8 mouse cellular contexts compared by ENCODE assay signal in the genomic region with DNA sequence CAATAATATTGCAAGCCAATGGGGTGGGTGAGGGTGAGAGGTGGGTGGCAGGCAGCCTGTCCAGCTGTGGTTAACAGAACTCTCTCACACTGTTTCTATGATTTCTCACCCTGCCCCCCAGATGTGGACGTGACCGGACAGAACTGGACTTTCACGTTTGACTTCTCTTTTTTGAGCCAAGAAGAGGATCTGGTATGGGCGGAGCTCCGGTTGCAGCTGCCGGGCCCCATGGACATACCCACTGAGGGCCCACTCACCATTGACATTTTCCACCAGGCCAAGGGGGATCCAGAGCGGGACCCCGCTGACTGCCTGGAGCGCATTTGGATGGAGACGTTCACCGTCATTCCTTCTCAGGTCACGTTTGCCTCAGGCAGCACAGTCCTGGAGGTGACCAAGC. TPM values are rescaled to one million over a fixed set of nuclear protein-coding genes. Genes with fewer than 3 reads are reported as not detected.
"Had no signal": no experiment of that assay in that cellular context is flagged by ENCODE, and none has a peak within 500 bp of the region (broad histone marks: within the 10 kb centered on the region; RNA-seq: fewer than 3 reads in every experiment).

No protein-coding gene starts in this region.

- H3K4me3 ChIP-seq: midbrain, embryonic 12.5 days; stomach, embryonic 15.5 days had no signal

- H3K36me3 ChIP-seq: midbrain, embryonic 12.5 days; stomach, embryonic 15.5 days had no signal

- H3K9ac ChIP-seq: liver, embryonic 14.5 days; midbrain, embryonic 12.5 days; stomach, embryonic 15.5 days had no signal

- H3K4me2 ChIP-seq: midbrain, embryonic 12.5 days; stomach, embryonic 15.5 days had no signal

- H3K9me3 ChIP-seq: midbrain, embryonic 12.5 days; stomach, embryonic 15.5 days had no signal

- DNase-seq: kidney, adult 11 months had no signal

- H3K27ac ChIP-seq: kidney, postnatal 0 days; liver, embryonic 14.5 days; macrophage; midbrain, embryonic 12.5 days; stomach, embryonic 15.5 days had no signal

RNA-seq across cellular contexts. Expression of gene Nodal, which starts 5.1 kb away (rescaled TPM):
- total RNA-seq: layer of hippocampus, postnatal 14 days; megakaryocyte-erythroid progenitor cell, adult 5-6 weeks had no signal
- polyA plus RNA-seq: macrophage; midbrain, embryonic 12.5 days had no signal

RNA-seq across cellular contexts. Expression of gene Pald1, which starts 39.5 kb away (rescaled TPM):
- total RNA-seq: megakaryocyte-erythroid progenitor cell, adult 5-6 weeks had no signal
